Mouse (Mus musculus) megakaryocyte, adult 5-6 weeks (primary cell): ENCODE data around the gene Gimap7. TPM values are rescaled to one million over a fixed set of nuclear protein-coding genes. Genes with fewer than 3 reads are reported as not detected.

Experiments used
- ATAC-seq: 2 replicates; pipeline ENCODE4 v1.8.0; 2016; ENCODE audit warnings: mild to moderate bottlenecking, inconsistent platforms; ENCODE audit not compliant: poor library complexity, severe bottlenecking
- total RNA-seq, 2 experiments: library from RNA; stranded (forward) in 1 of 2; stranded (reverse) in 1 of 2; fragments of 153-499, 151-499 nt in 1 of 2; fragments of 221-1000, 200-1000 nt in 1 of 2; gene quantifications; 2 replicates each; pipeline versions ENCODE4 v1.2.3 to v1.2.4; 2015 to 2017

The Gimap7 gene
- total RNA-seq, 2 experiments from 2014 or later = 1.5 to 3.9 TPM

- ATAC-seq = no peak
These were observed 29.1 kb upstream of the Gimap7 start for GRCm38 (mm10) chr6:48689320-48689719.

GRCm38 (mm10) chr6:48692962-48693361, 25.5 kb upstream of the Gimap7 start:
- ATAC-seq = no peak

GRCm38 (mm10) chr6:48696830-48697554, 21.4 kb upstream of the Gimap7 start:
- no peak for ATAC-seq

GRCm38 (mm10) chr6:48697555-48697930, 20.9 kb upstream of the Gimap7 start:
- no peak for ATAC-seq

- no peak for ATAC-seq
These were observed 20.2 kb upstream of the Gimap7 start for GRCm38 (mm10) chr6:48698066-48698856.

GRCm38 (mm10) chr6:48698888-48699287, 19.5 kb upstream of the Gimap7 start:
- peak; percentile 78 for ATAC-seq

- ATAC-seq = peak; percentile 38; the same call in 1 of the 2 replicates
These were observed 18.0 kb upstream of the Gimap7 start for GRCm38 (mm10) chr6:48700251-48701075.

- no peak for ATAC-seq
These were observed 16.3 kb upstream of the Gimap7 start for GRCm38 (mm10) chr6:48702146-48702545.

GRCm38 (mm10) chr6:48702601-48703000, 15.8 kb upstream of the Gimap7 start:
- no peak for ATAC-seq

- no peak for ATAC-seq
These were observed 14.3 kb upstream of the Gimap7 start for GRCm38 (mm10) chr6:48704146-48704545.

GRCm38 (mm10) chr6:48706130-48706529, 12.3 kb upstream of the Gimap7 start:
- no peak for ATAC-seq

- ATAC-seq = no peak
These were observed 1.9 kb downstream of the Gimap7 start for GRCm38 (mm10) chr6:48720326-48720725.

- ATAC-seq = peak; percentile 20; the same call in 1 of the 2 replicates
These were observed 5.0 kb downstream of the Gimap7 start for GRCm38 (mm10) chr6:48723468-48723867.

GRCm38 (mm10) chr6:48725476-48725875, 7.1 kb downstream of the Gimap7 start:
- ATAC-seq = peak; percentile 49

- ATAC-seq = peak; percentile 36
These were observed 9.3 kb downstream of the Gimap7 start for GRCm38 (mm10) chr6:48727761-48728160.

GRCm38 (mm10) chr6:48732864-48733304, 14.5 kb downstream of the Gimap7 start:
- peak; percentile 68 for ATAC-seq

- ATAC-seq = no peak
These were observed 15.2 kb downstream of the Gimap7 start for GRCm38 (mm10) chr6:48733660-48734059.

GRCm38 (mm10) chr6:48737053-48737452, 18.6 kb downstream of the Gimap7 start:
- peak; percentile 31; the same call in 1 of the 2 replicates for ATAC-seq

GRCm38 (mm10) chr6:48737688-48738087, 19.3 kb downstream of the Gimap7 start:
- ATAC-seq = no peak

GRCm38 (mm10) chr6:48738961-48739779, 20.7 kb downstream of the Gimap7 start, which contains the start of gene Gimap1:
Gimap1 (plus strand) TSS chr6:48739054.
- ATAC-seq = peak; percentile 64
